Comparison of ENCODE assay signal across 8 mouse cellular contexts in genomic region chr7:3703148-3703878, GRCm38 (mm10). TPM values are rescaled to one million over a fixed set of nuclear protein-coding genes. Genes with fewer than 3 reads are reported as not detected.
DNase-seq lines count a peak whose midpoint lies in the region; ATAC-seq and TF ChIP-seq lines count a peak whose summit lies in the region.

No protein-coding gene starts in this region.

- H3K4me2 ChIP-seq in neural tube, embryonic 12.5 days (replicated peaks): peak overlapping the region; percentile 82

- no peak for TF ChIP-seq CTCF in left cerebral cortex, adult 2 months (IDR thresholded peaks at IDR 0.05)
- no peak for TF ChIP-seq CTCF in cortical plate, adult 2 months (IDR thresholded peaks at IDR 0.05; ENCODE audit: extremely low read depth, insufficient read depth, low read length)

- TF ChIP-seq POLR2A in cortical plate, adult 2 months (IDR thresholded peaks at IDR 0.05; ENCODE audit: extremely low read depth, insufficient read depth, low read length): no peak

- peak overlapping the region; percentile 91 for H3K27ac ChIP-seq in left cerebral cortex, adult 2 months
- H3K27ac ChIP-seq in cortical plate, adult 2 months (ENCODE audit: insufficient read depth, low read length): 0 out of 2 replicates have a peak overlapping the region, but pooled peaks have one; percentile 10
- H3K27ac ChIP-seq in neural tube, embryonic 12.5 days: no peak overlapping the region

- H3K4me3 ChIP-seq in left cerebral cortex, adult 2 months: peak overlapping the region; percentile 64
- H3K4me3 ChIP-seq in cortical plate, adult 2 months (ENCODE audit: insufficient read depth, low read length): peak overlapping the region; percentile 44; the same call in 1 of the 2 replicates
- H3K4me3 ChIP-seq in neural tube, embryonic 12.5 days: peak overlapping the region; percentile 87

- peak overlapping the region; percentile 86 for H3K9ac ChIP-seq in neural tube, embryonic 12.5 days

- peaks cover 50% of the 10 kb centered on the region for H3K36me3 ChIP-seq in neural tube, embryonic 12.5 days

- peak; percentile 42 for ATAC-seq in inflammation-experienced regulatory T-cells, adult 6 months
- ATAC-seq in neural tube, embryonic 12.5 days (ENCODE audit: low FRiP score, low read depth): peak; percentile 61

- no peaks in the 10 kb centered on the region for H3K27me3 ChIP-seq in neural tube, embryonic 12.5 days (replicated peaks)

- H3K9me3 ChIP-seq in neural tube, embryonic 12.5 days: no peaks in the 10 kb centered on the region

- DNase-seq in left cerebral cortex, adult 2 months (ENCODE audit: extremely low spot score in 1 of 2, low spot score in 2 of 2): no peak
- no peak for DNase-seq in left cerebral cortex, adult 18-20 months (ENCODE audit: low spot score in 2 of 2)
- no peak for DNase-seq in thymus, adult 18-20 months
- no peak for DNase-seq in gastrocnemius, postnatal 14 days
- no peak for DNase-seq in testis, postnatal 14 days (ENCODE audit: low spot score)

- intact Hi-C loops in left cerebral cortex, adult 2 months (cut with DNase I): no loop called here
- intact Hi-C loops in gastrocnemius, postnatal 14 days (cut with DNase I; ENCODE audit: low total_unique reads): no loop called here

- 21% methylated on average over 6 of the region's 6 CpGs for WGBS in neural tube, embryonic 12.5 days

- no peaks in the 10 kb centered on the region for H3K4me1 ChIP-seq in cortical plate, adult 2 months (ENCODE audit: control insufficient read depth, insufficient read depth, low read length)
- peaks cover 22% of the 10 kb centered on the region for H3K4me1 ChIP-seq in neural tube, embryonic 12.5 days

RNA-seq across cellular contexts. Expression of gene Rps9, which starts 0.5 kb away (rescaled TPM):
- 100 to 1,000 TPM; 325 to 326 TPM for total RNA-seq in left cerebral cortex, adult 2 months (2021)
- 100 to 1,000 TPM; 337 to 359 TPM for total RNA-seq in left cerebral cortex, adult 18-20 months (2021)
- polyA plus RNA-seq in cortical plate, adult 2 months (2012; rRNA removed): 938 and 983 TPM in 2 replicates
- 1,000 to 10,000 TPM; 2,959 to 5,702 (median 4,871) TPM for polyA plus RNA-seq in inflammation-experienced regulatory T-cells, adult 6 months (2017; shearing (Covaris generic))
- polyA plus RNA-seq in neural tube, embryonic 12.5 days (2016; fragmentation: Nextera tagmentation; extraction: Ambion mirVana): 989 and 1,067 TPM in 2 replicates
- 100 to 1,000 TPM; 561 to 608 TPM for total RNA-seq in gastrocnemius, postnatal 14 days (2021)

RNA-seq across cellular contexts. Expression of gene Mboat7, which starts 10.0 kb away (rescaled TPM):
- total RNA-seq in left cerebral cortex, adult 2 months (2021): 100 to 1,000 TPM; 235 to 238 TPM
- 100 to 1,000 TPM; 226 to 235 TPM for total RNA-seq in left cerebral cortex, adult 18-20 months (2021)
- 155 and 156 TPM in 2 replicates for polyA plus RNA-seq in cortical plate, adult 2 months (2012; rRNA removed)
- polyA plus RNA-seq in inflammation-experienced regulatory T-cells, adult 6 months (2017; shearing (Covaris generic)): 10 to 100 TPM; 19.1 to 30.5 (median 20.5) TPM
- polyA plus RNA-seq in neural tube, embryonic 12.5 days (2016; fragmentation: Nextera tagmentation; extraction: Ambion mirVana): 44.3 and 47.5 TPM in 2 replicates
- total RNA-seq in gastrocnemius, postnatal 14 days (2021): 10 to 100 TPM; 10.6 to 12.8 TPM

RNA-seq across cellular contexts. Expression of gene Tsen34, which starts 10.7 kb away (rescaled TPM):
- 10 to 100 TPM; 77.0 to 79.0 TPM for total RNA-seq in left cerebral cortex, adult 2 months (2021)
- 10 to 100 TPM; 78.5 to 90.0 TPM for total RNA-seq in left cerebral cortex, adult 18-20 months (2021)
- polyA plus RNA-seq in cortical plate, adult 2 months (2012; rRNA removed): 88.4 and 94.9 TPM in 2 replicates
- polyA plus RNA-seq in inflammation-experienced regulatory T-cells, adult 6 months (2017; shearing (Covaris generic)): 1 to 10 TPM; 7.0 to 9.4 (median 9.1) TPM
- polyA plus RNA-seq in neural tube, embryonic 12.5 days (2016; fragmentation: Nextera tagmentation; extraction: Ambion mirVana): 225 and 226 TPM in 2 replicates
- 10 to 100 TPM; 37.3 to 40.6 TPM for total RNA-seq in gastrocnemius, postnatal 14 days (2021)

RNA-seq across cellular contexts. Expression of gene Pirb, which starts 16.9 kb away (rescaled TPM):
- under 1 TPM; 0.16 to 0.25 TPM for total RNA-seq in left cerebral cortex, adult 2 months (2021)
- under 1 TPM; 0.21 to 0.37 TPM for total RNA-seq in left cerebral cortex, adult 18-20 months (2021)
- polyA plus RNA-seq in cortical plate, adult 2 months (2012; rRNA removed): 0.38 and 0.40 TPM in 2 replicates
- 1 to 10 TPM in 1 of 3 experiments, under 1 TPM in 2; 0.15 to 2.4 (median 0.33) TPM for polyA plus RNA-seq in inflammation-experienced regulatory T-cells, adult 6 months (2017; shearing (Covaris generic))
- 0.18 and 0.20 TPM in 2 replicates for polyA plus RNA-seq in neural tube, embryonic 12.5 days (2016; fragmentation: Nextera tagmentation; extraction: Ambion mirVana)
- 1 to 10 TPM; 1.0 to 1.3 TPM for total RNA-seq in gastrocnemius, postnatal 14 days (2021)

RNA-seq across cellular contexts. Expression of gene Tmc4, which starts 26.0 kb away (rescaled TPM):
- 10 to 100 TPM in 1 of 2 experiments, 1 to 10 TPM in 1; 7.4 to 14.6 TPM for total RNA-seq in left cerebral cortex, adult 2 months (2021)
- total RNA-seq in left cerebral cortex, adult 18-20 months (2021): 10 to 100 TPM in 1 of 2 experiments, 1 to 10 TPM in 1; 7.9 to 10.8 TPM
- polyA plus RNA-seq in cortical plate, adult 2 months (2012; rRNA removed): 12.6 and 14.8 TPM in 2 replicates
- polyA plus RNA-seq in inflammation-experienced regulatory T-cells, adult 6 months (2017; shearing (Covaris generic)): 10 to 100 TPM in 1 of 3 experiments, 1 to 10 TPM in 2; 5.5 to 14.4 (median 8.9) TPM
- 3.2 and 4.0 TPM in 2 replicates for polyA plus RNA-seq in neural tube, embryonic 12.5 days (2016; fragmentation: Nextera tagmentation; extraction: Ambion mirVana)
- under 1 TPM; 0.64 to 0.84 TPM for total RNA-seq in gastrocnemius, postnatal 14 days (2021)

Comparison
In these comparisons a context has a peak if more than half of its experiments do, and no peak if none do; other contexts are left out.
1. RNA of gene Mboat7, which starts 10.0 kb away (total RNA-seq): 235 to 238 TPM in left cerebral cortex, adult 2 months and 226 to 235 TPM in left cerebral cortex, adult 18-20 months; 10.6 to 12.8 TPM in gastrocnemius, postnatal 14 days; every median in the first group is over 10 times any median in the second.
2. Peak in every context shown above with its lines, with median percentiles within 50 percentile points of each other: H3K4me3 ChIP-seq.